Mouse (Mus musculus): ENCODE measurements around the gene Kif21b.

DNA sequence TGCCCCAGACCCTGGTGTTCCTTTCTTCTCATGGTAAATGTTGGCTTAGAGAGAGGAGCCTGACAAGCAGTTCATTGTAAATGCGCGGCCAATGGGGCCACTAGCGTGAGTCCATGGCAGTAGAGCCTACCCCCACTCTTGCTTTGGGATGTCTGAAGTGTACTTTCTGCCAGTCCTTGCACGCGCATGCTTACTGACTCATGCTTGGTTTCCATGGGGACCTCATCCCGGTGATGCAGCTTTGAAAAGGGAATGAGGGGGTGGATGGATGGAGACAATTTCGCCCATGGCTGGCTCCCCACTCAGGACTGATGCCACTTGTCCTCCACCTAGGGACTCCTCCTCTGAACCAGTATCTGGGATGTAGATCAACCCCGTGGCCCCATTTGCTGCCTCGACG, 12.3 kb downstream of the Kif21b start:
- TF ChIP-seq CTCF (IDR thresholded peaks at IDR 0.05), result no peak
- no peak for TF ChIP-seq POLR2A (IDR thresholded peaks at IDR 0.05; ENCODE audit: insufficient read depth, low read depth, low read length)
- TF ChIP-seq EP300 (IDR thresholded peaks at IDR 0.05; ENCODE audit: insufficient read depth, low read depth, low read length), result no peak

Measured in heart, adult 2 months (tissue).